Mouse (Mus musculus): ENCODE data around the gene Uqcr10. TPM values are rescaled to one million over a fixed set of nuclear protein-coding genes. Genes with fewer than 3 reads are reported as not detected.

The Uqcr10 gene
- total and polyA plus RNA-seq, 3 experiments, result 598 to 1,416 TPM; not detected in 1

GRCm38 (mm10) chr11:4740785-4741184, 36.6 kb upstream of the Uqcr10 start:
- H3K27ac ChIP-seq (ENCODE audit: control insufficient read depth, low read depth, low read length), result no peak overlapping the region
- H3K27me3 ChIP-seq (ENCODE audit: control insufficient read depth in 1 of 2, insufficient read depth in 2 of 2, low read length in 2 of 2), result peaks cover 0 to 2% of the 10 kb centered on the region in 2 experiments; a peak in 1 of 4 replicates
- DNase-seq (ENCODE audit: low read depth, low spot score), result no peak
- no peak overlapping the region for H3K9ac ChIP-seq (ENCODE audit: control insufficient read depth, low read depth, low read length, poor library complexity, severe bottlenecking)
- H3K36me3 ChIP-seq (ENCODE audit: control insufficient read depth in 1 of 2, insufficient read depth in 2 of 2, low read length in 2 of 2), result no peaks in the 10 kb centered on the region
- TF ChIP-seq NRF1 (IDR thresholded peaks at IDR 0.05; ENCODE audit: insufficient read depth, low read depth, low read length, poor library complexity, severe bottlenecking) (no peak), ZKSCAN1 (IDR thresholded peaks at IDR 0.05; ENCODE audit: low read depth, low read length) (no peak), MYB (IDR thresholded peaks at IDR 0.05; ENCODE audit: low read depth, low read length) (no peak), HCFC1 (IDR thresholded peaks at IDR 0.05; ENCODE audit: low read depth, low read length) (no peak), GATA1 (IDR thresholded peaks at IDR 0.05; ENCODE audit: low read depth, low read length) (no peak), ETS1 (IDR thresholded peaks at IDR 0.05; ENCODE audit: low read depth, low read length) (no peak), SIN3A (IDR thresholded peaks at IDR 0.05; ENCODE audit: low read length) (no peak), USF1 (IDR thresholded peaks at IDR 0.05; ENCODE audit: low read depth, low read length) (no peak), MXI1 (IDR thresholded peaks at IDR 0.05; ENCODE audit: low read depth, low read length) (no peak), RCOR1 (IDR thresholded peaks at IDR 0.05; ENCODE audit: low read depth, low read length) (no peak), MYC (IDR thresholded peaks at IDR 0.05; ENCODE audit: low read depth, low read length) (no peak), KAT2A (conservative IDR thresholded peaks at IDR 0.05; ENCODE audit: low read depth, low read length) (no peak), UBTF (IDR thresholded peaks at IDR 0.05; ENCODE audit: borderline replicate concordance, insufficient read depth, low read depth, low read length) (no peak), MAZ (IDR thresholded peaks at IDR 0.05; ENCODE audit: low read depth, low read length) (no peak)
- H3K4me1 ChIP-seq (ENCODE audit: control insufficient read depth in 1 of 2, insufficient read depth in 2 of 2, low read length in 2 of 2), result no peaks in the 10 kb centered on the region
- no peak overlapping the region for H3K4me3 ChIP-seq (ENCODE audit: control insufficient read depth in 1 of 2, insufficient read depth in 1 of 2, low read depth in 2 of 2, low read length in 2 of 2)
- no peaks in the 10 kb centered on the region for H3K9me3 ChIP-seq (replicated peaks; ENCODE audit: insufficient read depth, low read length)
- H3K79me2 ChIP-seq (ENCODE audit: control insufficient read depth, insufficient read depth, low read length, poor library complexity), result no peaks in the 10 kb centered on the region

DNA sequence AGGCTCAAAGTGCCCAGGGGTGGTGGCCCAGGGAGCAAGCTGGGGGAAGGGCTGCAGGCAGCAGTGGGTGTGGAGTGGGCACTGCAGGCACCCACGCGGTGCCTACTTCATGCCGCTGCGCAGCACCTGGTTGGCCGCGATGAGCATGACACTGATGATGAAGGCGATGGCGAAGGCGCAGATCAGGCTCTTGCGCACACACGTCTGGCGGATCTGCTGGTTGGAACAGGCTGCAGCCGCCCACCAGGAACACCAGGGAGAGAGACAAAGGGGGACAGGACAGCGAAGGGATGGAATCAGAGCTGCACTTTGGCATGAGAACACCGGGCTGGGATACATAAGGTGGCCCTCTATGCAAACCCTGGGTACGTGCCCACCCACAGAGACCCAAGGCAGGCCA, 34.6 kb upstream of the Uqcr10 start:
- Histone ChIP-seq H3K27me3 (ENCODE audit: control insufficient read depth in 1 of 2, insufficient read depth in 2 of 2, low read length in 2 of 2) (peaks cover 0 to 2% of the 10 kb centered on the region in 2 experiments; a peak in 1 of 4 replicates), H3K79me2 (ENCODE audit: control insufficient read depth, insufficient read depth, low read length, poor library complexity) (no peaks in the 10 kb centered on the region), H3K9ac (ENCODE audit: control insufficient read depth, low read depth, low read length, poor library complexity, severe bottlenecking) (no peak overlapping the region), H3K9me3 (replicated peaks; ENCODE audit: insufficient read depth, low read length) (no peaks in the 10 kb centered on the region), H3K4me3 (ENCODE audit: control insufficient read depth in 1 of 2, insufficient read depth in 1 of 2, low read depth in 2 of 2, low read length in 2 of 2) (no peak overlapping the region), H3K27ac (ENCODE audit: control insufficient read depth, low read depth, low read length) (no peak overlapping the region), H3K36me3 (ENCODE audit: control insufficient read depth in 1 of 2, insufficient read depth in 2 of 2, low read length in 2 of 2) (no peaks in the 10 kb centered on the region), H3K4me1 (ENCODE audit: control insufficient read depth in 1 of 2, insufficient read depth in 2 of 2, low read length in 2 of 2) (no peaks in the 10 kb centered on the region)
- no peak for DNase-seq (ENCODE audit: low read depth, low spot score)
- TF ChIP-seq CHD2 (IDR thresholded peaks at IDR 0.05; ENCODE audit: low read length) (no peak), MAX (IDR thresholded peaks at IDR 0.05; ENCODE audit: low read length) (no peak), MXI1 (IDR thresholded peaks at IDR 0.05; ENCODE audit: low read depth, low read length) (no peak), EP300 (IDR thresholded peaks at IDR 0.05; ENCODE audit: low read depth in 1 of 2, low read length in 2 of 2) (no peak), KAT2A (conservative IDR thresholded peaks at IDR 0.05; ENCODE audit: low read depth, low read length) (no peak), E2F4 (IDR thresholded peaks at IDR 0.05; ENCODE audit: borderline replicate concordance, low read depth, low read length) (no peak)
